Mouse (Mus musculus) neutrophil, adult 65 days (primary cell): ENCODE results near the gene Lsr. TPM values are rescaled to one million over a fixed set of nuclear protein-coding genes. Genes with fewer than 3 reads are reported as not detected.

Source experiments
- total RNA-seq: library from RNA; stranded (reverse); gene quantifications from 2 replicates; pipeline ENCODE4 v1.2.4, GENCODE M21; 2023

The Lsr gene
- total RNA-seq = 2.4 and 2.8 TPM in 2 replicates

DNA sequence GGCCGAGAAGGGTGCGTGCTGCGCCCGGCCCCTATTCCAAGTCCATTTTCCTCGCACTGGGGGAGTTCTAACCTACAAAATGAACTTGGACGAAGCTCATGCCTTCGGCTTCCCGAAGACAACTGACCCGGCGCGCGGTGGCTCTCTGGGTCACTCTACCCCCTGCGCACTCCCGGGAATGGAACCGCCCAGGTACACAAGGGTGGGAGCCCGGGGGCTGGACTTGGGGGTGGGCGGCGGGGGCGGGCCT, at the start of gene Lsr:
Lsr (minus strand) TSS at position 214 of the 250 bp plus-strand sequence.

DNA sequence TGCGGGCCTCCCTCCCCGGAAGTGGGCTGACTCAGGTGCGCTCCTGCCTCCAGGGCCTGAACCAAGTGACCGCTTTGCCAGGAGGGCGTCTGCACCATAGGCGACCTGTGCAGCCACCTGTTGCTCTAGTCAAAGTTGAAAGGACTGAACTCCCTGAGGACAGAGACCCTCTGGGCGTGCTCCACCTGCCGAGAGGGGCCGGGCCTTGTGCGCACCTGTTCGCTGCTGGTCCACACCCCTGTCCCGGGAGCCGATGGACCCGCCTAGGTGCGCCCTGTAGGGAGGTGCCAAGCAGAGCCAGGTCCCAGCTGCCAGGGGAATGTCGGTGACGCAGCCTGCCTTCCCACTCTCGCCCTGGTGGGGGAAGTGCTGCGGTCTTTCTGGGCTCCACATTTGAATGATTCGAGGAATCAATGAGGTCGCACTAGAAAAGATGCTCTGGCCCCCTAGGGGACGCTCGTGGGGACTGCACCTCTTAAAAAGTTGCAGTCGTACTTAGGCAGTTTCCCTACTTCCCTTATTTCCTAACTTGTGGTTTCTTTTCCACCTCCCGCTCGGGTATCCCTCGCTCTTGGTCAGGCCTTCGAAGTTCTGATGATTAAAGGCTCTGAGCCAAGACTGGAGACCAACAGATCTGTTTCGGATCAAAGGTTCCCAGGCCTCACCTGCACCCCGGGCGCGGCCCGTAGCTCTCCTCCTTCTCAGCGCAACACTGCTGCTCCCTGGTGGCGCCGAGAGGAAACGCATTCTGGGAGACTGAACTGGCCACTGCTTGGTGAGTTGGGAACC, 431 bp upstream of the Lsr start, which contains the start of gene Fam187b:
Fam187b (plus strand) TSS at position 290 of the 789 bp plus-strand sequence.

DNA sequence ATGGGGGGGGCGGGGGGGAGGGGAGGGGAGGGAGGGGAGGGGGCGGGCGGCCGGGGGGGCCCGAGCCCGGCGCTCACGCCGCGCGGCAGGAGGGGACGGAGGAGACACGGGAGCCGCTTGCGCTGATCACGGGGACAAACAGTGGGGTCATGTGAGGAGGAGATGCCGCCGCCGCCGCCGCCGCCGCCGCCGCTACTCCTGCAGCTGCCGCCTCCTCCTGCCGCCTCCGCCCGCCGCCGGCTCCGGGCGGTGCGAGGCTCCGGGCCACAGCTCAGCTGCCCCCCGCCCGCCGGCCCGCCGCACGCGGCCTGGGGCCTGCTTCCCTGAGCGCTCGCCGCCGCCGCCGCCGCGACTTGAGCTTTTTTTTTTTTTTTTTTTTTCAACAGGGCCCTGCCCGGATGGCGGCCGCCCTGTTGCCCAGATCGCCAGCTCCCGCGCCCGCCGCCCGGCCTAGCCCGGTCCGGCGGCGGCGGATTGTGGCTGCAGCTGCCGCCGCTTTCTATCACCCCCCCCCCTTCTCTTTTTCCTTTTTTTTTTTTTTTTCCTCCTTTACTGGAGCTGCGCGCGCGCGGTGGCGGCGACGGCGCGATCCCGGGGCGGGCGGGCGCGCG, 16.4 kb downstream of the Lsr start, which contains the start of gene Usf2:
Usf2 (minus strand) TSS at position 48 of the 611 bp plus-strand sequence.

DNA sequence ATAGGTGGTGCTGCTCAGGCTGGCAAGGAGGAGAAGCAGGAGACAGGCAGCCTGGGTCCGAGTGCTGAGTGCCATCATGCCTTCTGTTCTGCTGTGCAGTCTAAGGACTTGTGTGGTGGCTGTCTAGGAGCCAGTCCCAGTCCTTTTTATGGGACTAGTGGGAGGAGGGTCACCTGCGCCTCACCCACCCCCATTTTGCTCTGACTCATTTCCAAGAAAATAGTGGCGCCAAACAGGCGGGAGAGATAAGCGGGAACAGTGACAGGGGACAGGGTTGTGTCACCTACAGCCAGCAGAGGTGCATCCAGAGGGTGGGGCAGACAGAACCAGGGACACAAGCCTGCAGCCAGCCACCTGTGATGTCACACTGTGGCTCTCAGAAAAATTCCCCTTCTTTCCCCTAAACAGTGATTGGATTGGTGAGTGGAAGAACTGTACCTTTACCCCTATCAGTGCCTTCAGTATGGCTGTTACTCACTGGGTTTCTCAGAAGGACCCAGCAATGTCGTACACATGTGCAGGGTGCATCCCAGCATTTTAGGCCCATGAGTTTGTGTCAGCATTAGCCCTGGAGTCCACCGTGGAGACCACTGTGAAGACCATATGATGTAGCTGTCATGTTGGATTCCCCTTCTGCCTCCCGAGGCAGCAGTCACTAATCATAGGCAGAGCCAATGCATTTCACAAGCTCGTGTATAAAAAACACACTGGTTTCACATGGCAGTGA, 29.2 kb downstream of the Lsr start, which contains the start of gene Hamp:
Hamp (minus strand) TSS at position 124 of the 727 bp plus-strand sequence.

DNA sequence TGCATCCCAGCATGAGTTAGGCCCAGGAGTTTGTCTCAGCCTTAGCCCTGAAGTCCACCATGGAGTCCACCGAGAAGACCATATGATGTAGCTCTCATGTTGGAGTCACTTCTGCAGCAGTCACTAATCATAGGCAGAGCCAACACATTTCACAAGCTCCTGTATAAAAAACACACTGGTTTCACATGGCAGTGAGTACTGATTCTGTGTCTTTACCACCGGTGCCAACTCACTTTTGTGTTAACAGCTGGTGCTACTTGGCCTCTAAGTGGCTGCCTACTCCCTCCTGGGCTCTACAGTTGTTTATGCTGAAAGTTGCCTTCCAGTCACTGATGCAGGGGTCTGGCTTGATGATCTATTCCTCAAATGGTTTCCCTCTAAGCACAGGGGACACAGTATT, 48.7 kb downstream of the Lsr start, which contains the start of gene Hamp2:
Hamp2 (minus strand) TSS at position 101 of the 400 bp plus-strand sequence.

DNA sequence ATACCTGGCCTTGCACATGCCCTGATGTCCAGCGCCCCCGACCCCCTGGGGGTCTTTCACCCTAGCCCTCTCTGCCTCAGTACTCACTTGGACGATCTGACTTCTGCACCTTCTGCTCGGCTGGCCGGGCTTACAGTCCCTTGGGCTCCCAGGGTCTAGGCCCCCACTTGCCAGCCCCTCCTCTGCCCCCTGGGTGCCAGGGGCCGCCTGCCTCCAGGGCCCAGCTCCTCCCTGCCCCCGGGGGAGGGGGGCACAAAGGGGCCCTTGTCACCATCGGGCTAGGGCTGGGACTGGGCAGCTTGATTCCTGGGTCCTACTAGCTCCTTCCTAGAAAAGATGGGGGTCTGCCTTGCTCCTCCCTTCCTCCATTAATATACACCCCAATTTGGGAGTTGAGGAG, 58.5 kb downstream of the Lsr start, which contains the start of gene Mag:
Mag (minus strand) TSS at position 142 of the 400 bp plus-strand sequence.

Other genes with a start within 250 kb of the Lsr start
- 17.2 and 23.5 TPM in 2 replicates for gene Tmem147, start 243.9 kb downstream of the Lsr start, total RNA-seq
- not detected in 2 replicates for gene Gapdhs, start 229.8 kb downstream of the Lsr start, total RNA-seq
- gene Sbsn, start 222.0 kb downstream of the Lsr start, total RNA-seq = 0.16 and 0.57 TPM in 2 replicates
- 2.3 and 3.3 TPM in 2 replicates for gene Dmkn, start 209.7 kb downstream of the Lsr start, total RNA-seq
- gene Krtdap, start 185.6 kb downstream of the Lsr start, total RNA-seq = not detected in 2 replicates
- gene Ffar2, start 149.7 kb downstream of the Lsr start, total RNA-seq = 31.3 and 40.2 TPM in 2 replicates
- gene Ffar3, start 117.3 kb downstream of the Lsr start, total RNA-seq = not detected in 2 replicates
- not detected in 2 replicates for gene Ffar1, start 111.9 kb downstream of the Lsr start, total RNA-seq
- gene Cd22, start 93.1 kb downstream of the Lsr start, total RNA-seq = 3.5 and 3.8 TPM in 2 replicates
- 1.3 and 2.4 TPM in 2 replicates for gene Mag, start 58.6 kb downstream of the Lsr start, total RNA-seq
- 1.7 TPM in 1 of 2 replicates, not detected in the other for gene Hamp2, start 48.8 kb downstream of the Lsr start, total RNA-seq
- gene Hamp, start 29.4 kb downstream of the Lsr start, total RNA-seq = not detected in 2 replicates
- 97.9 and 113 TPM in 2 replicates for gene Usf2, start 16.7 kb downstream of the Lsr start, total RNA-seq
- 0.45 and 0.63 TPM in 2 replicates for gene Fam187b, start 326 bp upstream of the Lsr start, total RNA-seq
- 820 and 829 TPM in 2 replicates for gene Fxyd5, start 69.0 kb upstream of the Lsr start, total RNA-seq
- gene Fxyd7, start 78.0 kb upstream of the Lsr start, total RNA-seq = 1.2 TPM in 2 replicates
- not detected in 2 replicates for gene Fxyd1, start 83.7 kb upstream of the Lsr start, total RNA-seq
- 0.22 TPM in 1 of 2 replicates, not detected in the other for gene Lgi4, start 85.9 kb upstream of the Lsr start, total RNA-seq
- gene Fxyd3, start 103.2 kb upstream of the Lsr start, total RNA-seq = not detected in 2 replicates
- 2.1 and 2.4 TPM in 2 replicates for gene Hpn, start 141.8 kb upstream of the Lsr start, total RNA-seq
- 5.7 and 8.1 TPM in 2 replicates for gene Scn1b, start 153.5 kb upstream of the Lsr start, total RNA-seq
- 133 and 214 TPM in 2 replicates for gene Gramd1a, start 182.4 kb upstream of the Lsr start, total RNA-seq